Mouse (Mus musculus) CH12.LX (cell line): ENCODE data around the gene Lbr. TPM values are rescaled to one million over a fixed set of nuclear protein-coding genes. Genes with fewer than 3 reads are reported as not detected.

ENCODE experiments used
- DNase-seq: peaks from one replicate; pipeline ENCODE4 v3.0.0-alpha.2; 2013; ENCODE audit errors: extremely low read depth
- H3K27ac ChIP-seq: 2 replicates; pipeline ENCODE4 v1.5.1; 2012; ENCODE audit warnings: low read depth, mild to moderate bottlenecking, control low read depth, moderate library complexity; ENCODE audit not compliant: insufficient read depth
- H3K27me3 ChIP-seq: replicated peaks from 2 replicates; pipeline ENCODE3; 2012; ENCODE audit warnings: inconsistent platforms
- H3K36me3 ChIP-seq, 2 experiments: replicated peaks in 1 of 2; 2 replicates each; pipeline versions ENCODE3 to v1.6.1; 2012; ENCODE audit warnings: inconsistent platforms in 1 of 2, low read length in 1 of 2, mild to moderate bottlenecking in 1 of 2, mixed read lengths in 1 of 2, moderate library complexity in 1 of 2; ENCODE audit not compliant: control insufficient read depth in 1 of 2, insufficient read depth in 1 of 2
- H3K4me1 ChIP-seq, 2 experiments: 2 replicates each; pipeline ENCODE4 v1.6.1; 2012; ENCODE audit warnings: inconsistent platforms in 1 of 2, moderate library complexity in 1 of 2; ENCODE audit not compliant: insufficient read depth in 2 of 2, control insufficient read depth in 1 of 2
- H3K4me2 ChIP-seq: 2 replicates; pipeline ENCODE4 v1.6.1; 2012; ENCODE audit warnings: low read depth, mild to moderate bottlenecking, control low read depth; ENCODE audit not compliant: poor library complexity, insufficient read depth, severe bottlenecking
- H3K4me3 ChIP-seq, 3 experiments: fragments of 150-350 bp in 1 of 3; sonication (generic) in 1 of 3; replicated peaks in 1 of 3; 2 replicates each; pipeline versions ENCODE3 to v1.5.1; 2011 to 2012; ENCODE audit warnings: low read depth in 2 of 3, low read length in 2 of 3, mild to moderate bottlenecking in 2 of 3, moderate library complexity in 2 of 3, control low read depth in 1 of 3, improper control_type of control experiment in 1 of 3, inconsistent platforms in 1 of 3, mixed read lengths in 1 of 3; ENCODE audit not compliant: poor library complexity in 1 of 3
- H3K79me2 ChIP-seq: replicated peaks from 2 replicates; pipeline ENCODE4 v1.6.1; 2012; ENCODE audit warnings: mild to moderate bottlenecking, moderate library complexity; ENCODE audit not compliant: control insufficient read depth, poor library complexity, insufficient read depth, severe bottlenecking; ENCODE audit errors: extremely low read depth
- H3K9ac ChIP-seq: 2 replicates; pipeline ENCODE4 v1.6.1; 2012; ENCODE audit warnings: low read depth, mild to moderate bottlenecking, control low read depth, moderate library complexity; ENCODE audit not compliant: insufficient read depth
- H3K9me3 ChIP-seq: replicated peaks from 2 replicates; pipeline ENCODE3; 2012; ENCODE audit warnings: low read length, inconsistent platforms, mixed read lengths
- BHLHE40 ChIP-seq: IDR thresholded peaks from 2 replicates; pipeline ENCODE4 v1.6.1; 2011; ENCODE audit warnings: mild to moderate bottlenecking, low read depth, low read length, improper control_type of control experiment
- CHD1 ChIP-seq: IDR thresholded peaks from 2 replicates; pipeline ENCODE4 v1.6.1; 2012; ENCODE audit warnings: low read depth, low read length, improper control_type of control experiment, inconsistent platforms
- CTCF ChIP-seq, 2 experiments: IDR thresholded peaks in 1 of 2; conservative IDR thresholded peaks in 1 of 2; 2 replicates each; pipeline ENCODE4 v1.5.1; 2011 to 2012; ENCODE audit warnings: low read depth in 2 of 2, low read length in 2 of 2, improper control_type of control experiment in 1 of 2, inconsistent platforms in 1 of 2, mild to moderate bottlenecking in 1 of 2, moderate library complexity in 1 of 2
- EP300 ChIP-seq: IDR thresholded peaks from 2 replicates; pipeline ENCODE4 v1.6.1; 2011; ENCODE audit warnings: low read length, improper control_type of control experiment
- ETS1 ChIP-seq: conservative IDR thresholded peaks from 2 replicates; pipeline ENCODE4 v1.6.1; 2012; ENCODE audit warnings: low read depth, mild to moderate bottlenecking, inconsistent platforms, low read length, improper control_type of control experiment, moderate library complexity
- IRF4 ChIP-seq: IDR thresholded peaks from 2 replicates; pipeline ENCODE4 v1.6.1; 2014; ENCODE audit warnings: low read depth, mild to moderate bottlenecking, inconsistent platforms, low read length, improper control_type of control experiment
- MXI1 ChIP-seq: IDR thresholded peaks from 2 replicates; pipeline ENCODE4 v1.6.1; 2011; ENCODE audit warnings: mild to moderate bottlenecking, low read depth, low read length, improper control_type of control experiment
- MYC ChIP-seq: IDR thresholded peaks from 2 replicates; pipeline ENCODE4 v1.6.1; 2011; ENCODE audit warnings: low read depth, mild to moderate bottlenecking, improper control_type of control experiment, low read length
- NELFE ChIP-seq: IDR thresholded peaks from 2 replicates; pipeline ENCODE4 v1.6.1; 2011; ENCODE audit warnings: low read depth, low read length, improper control_type of control experiment
- PAX5 ChIP-seq: IDR thresholded peaks from 2 replicates; pipeline ENCODE4 v1.6.1; 2012; ENCODE audit warnings: low read length, inconsistent platforms, mixed read lengths
- POLR2A ChIP-seq: IDR thresholded peaks from 2 replicates; pipeline ENCODE4 v1.6.1; 2011; ENCODE audit warnings: low read depth, mild to moderate bottlenecking, improper control_type of control experiment, low read length
- RAD21 ChIP-seq: IDR thresholded peaks from 2 replicates; pipeline ENCODE4 v1.6.1; 2011; ENCODE audit warnings: low read depth, mild to moderate bottlenecking, low read length, improper control_type of control experiment, moderate library complexity
- SIN3A ChIP-seq: IDR thresholded peaks from 2 replicates; pipeline ENCODE4 v1.6.1; 2012; ENCODE audit warnings: low read length, improper control_type of control experiment, inconsistent platforms
- SMC3 ChIP-seq: IDR thresholded peaks from 2 replicates; pipeline ENCODE4 v1.6.1; 2011; ENCODE audit warnings: low read depth, low read length, improper control_type of control experiment
- TCF12 ChIP-seq: IDR thresholded peaks from 2 replicates; pipeline ENCODE4 v1.6.1; 2014; ENCODE audit warnings: low read depth, mild to moderate bottlenecking, inconsistent platforms, low read length, improper control_type of control experiment
- USF1 ChIP-seq: IDR thresholded peaks from 2 replicates; pipeline ENCODE4 v1.6.1; 2014; ENCODE audit warnings: low read depth, mild to moderate bottlenecking, inconsistent platforms, low read length, improper control_type of control experiment
- ZKSCAN1 ChIP-seq: IDR thresholded peaks from 2 replicates; pipeline ENCODE4 v1.6.1; 2012; ENCODE audit warnings: low read depth, inconsistent platforms, low read length, improper control_type of control experiment, borderline replicate concordance
- dilution Hi-C: fragments of 300-500 bp; cut with MboI; formaldehyde crosslinking; loops from 2 replicates; pipeline ENCODE4 v1.14.3; 2020; ENCODE audit warnings: low sequenced_read_pairs; ENCODE audit not compliant: extremely low pct_unique_long_range_greater_than_20kb, extremely low pct_ligation_motif_present
- in situ Hi-C: fragments of 300-500 bp; cut with MboI; formaldehyde crosslinking; loops from 3 replicates; pipeline ENCODE4 v1.14.3; 2019; ENCODE audit warnings: low sequenced_read_pairs, low pct_ligation_motif_present, low pct_unique_long_range_greater_than_20kb, mixed read lengths
- polyA plus RNA-seq: library from polyadenylated mRNA; unstranded; fragments of >175 nt; gene quantifications from 2 replicates; pipeline ENCODE4 v1.2.1, GENCODE M21; 2012; ENCODE audit warnings: low read depth; ENCODE audit not compliant: insufficient read length
- total RNA-seq, 2 experiments: library from RNA; depleted of rRNA; stranded (reverse); fragments of 300-350 nt in 1 of 2; fragments of >200 nt in 1 of 2; gene quantifications; 2 replicates each; pipeline ENCODE4 v1.2.3; 2012 to 2014

Gene Lbr
- total and polyA plus RNA-seq, 3 experiments: 78.4 to 142 (median 113) TPM

GRCm38 (mm10) chr1:181881532-181881931 lies 38.7 kb upstream of the Lbr start (continued):
- TF ChIP-seq SMC3: peak; percentile 99
- no peak for TF ChIP-seq ZKSCAN1
- TF ChIP-seq NELFE: no peak
- TF ChIP-seq SIN3A: no peak
- peak; percentile 14; the same call in 1 of the 2 replicates for TF ChIP-seq TCF12

- Histone ChIP-seq H3K9me3 (no peaks in the 10 kb centered on the region), H3K27me3 (no peaks in the 10 kb centered on the region), H3K4me1 (peaks cover 14 to 29% of the 10 kb centered on the region in 2 experiments), H3K36me3 (no peaks in the 10 kb centered on the region), H3K4me2 (no peak overlapping the region), H3K4me3 (no peak overlapping the region), H3K79me2 (no peaks in the 10 kb centered on the region), H3K27ac (no peak overlapping the region), H3K9ac (no peak overlapping the region)
- DNase-seq: no peak
- TF ChIP-seq ETS1: no peak
- TF ChIP-seq SIN3A: no peak
- TF ChIP-seq RAD21: peak; percentile 15
- peak; percentile 36 for TF ChIP-seq SMC3
- no peak for TF ChIP-seq POLR2A
- TF ChIP-seq CTCF (conservative IDR thresholded peaks at IDR 0.05 in 1 of 2, IDR thresholded peaks at IDR 0.05 in 1 of 2; ENCODE audit: low read depth in 2 of 2, low read length in 2 of 2): peak in 1 of 2 experiments; percentile 47; a peak in 2 of 4 replicates
- in situ Hi-C loops: loop anchor here (5.0 to 25.0 kb wide), 3 partner anchors 39 to 631 kb away; partner anchors contain the start of genes Capn2 and Lbr
- dilution Hi-C loops: no loop called here
Measured at GRCm38 (mm10) chr1:181880752-181881325, 38.0 kb upstream of the Lbr start.

GRCm38 (mm10) chr1:181878436-181878835 lies 35.6 kb upstream of the Lbr start:
- Histone ChIP-seq H3K79me2 (no peaks in the 10 kb centered on the region), H3K4me2 (no peak overlapping the region), H3K9ac (no peak overlapping the region), H3K9me3 (no peaks in the 10 kb centered on the region), H3K4me1 (peaks cover 14 to 29% of the 10 kb centered on the region in 2 experiments), H3K27ac (no peak overlapping the region), H3K27me3 (no peaks in the 10 kb centered on the region), H3K36me3 (no peaks in the 10 kb centered on the region), H3K4me3 (no peak overlapping the region)
- in situ Hi-C loops (loop anchor here (25.0 kb wide), 1 partner anchor 634 kb away; the partner anchor contains the start of gene Capn2), dilution Hi-C loops (no loop called here)
- TF ChIP-seq NELFE: no peak
- TF ChIP-seq SIN3A: no peak
- no peak for TF ChIP-seq POLR2A
- TF ChIP-seq USF1: no peak
- TF ChIP-seq SMC3: no peak
- TF ChIP-seq IRF4: no peak
- no peak for TF ChIP-seq MYC
- TF ChIP-seq MXI1: no peak
- TF ChIP-seq EP300: no peak
- TF ChIP-seq BHLHE40: no peak
- no peak for TF ChIP-seq CHD1
- TF ChIP-seq PAX5: no peak
- DNase-seq: no peak
